Mouse (Mus musculus) layer of hippocampus, adult 2 months (tissue): ENCODE data around the gene Syt12. TPM values are rescaled to one million over a fixed set of nuclear protein-coding genes. Genes with fewer than 3 reads are reported as not detected.
A peak's percentile ranks its signal among the peaks of the same experiment; 100 is the strongest.

Source experiments
- DNase-seq, 2 experiments: peaks; one replicate each; pipeline ENCODE4 v3.0.0; 2022; ENCODE audit warnings: low spot score in 2 of 2
- H3K27ac ChIP-seq: fragments of 200-600 bp; 2 replicates; pipeline ENCODE4 v1.8.1; 2022
- H3K4me3 ChIP-seq: fragments of 200-600 bp; 2 replicates; pipeline ENCODE4 v1.8.1; 2022; ENCODE audit warnings: mild to moderate bottlenecking
- CTCF ChIP-seq: fragments of 200-600 bp; conservative IDR thresholded peaks from 2 replicates; pipeline ENCODE4 v1.8.1; 2022; ENCODE audit warnings: antibody characterized with exemption, mild to moderate bottlenecking, moderate library complexity
- total RNA-seq, 2 experiments: library from RNA; stranded (reverse); gene quantifications; 2 replicates each; pipeline ENCODE4 v1.2.3; 2021

Gene Syt12
- total RNA-seq, 2 experiments from 2014 or later = 28.9 to 31.6 TPM

DNA sequence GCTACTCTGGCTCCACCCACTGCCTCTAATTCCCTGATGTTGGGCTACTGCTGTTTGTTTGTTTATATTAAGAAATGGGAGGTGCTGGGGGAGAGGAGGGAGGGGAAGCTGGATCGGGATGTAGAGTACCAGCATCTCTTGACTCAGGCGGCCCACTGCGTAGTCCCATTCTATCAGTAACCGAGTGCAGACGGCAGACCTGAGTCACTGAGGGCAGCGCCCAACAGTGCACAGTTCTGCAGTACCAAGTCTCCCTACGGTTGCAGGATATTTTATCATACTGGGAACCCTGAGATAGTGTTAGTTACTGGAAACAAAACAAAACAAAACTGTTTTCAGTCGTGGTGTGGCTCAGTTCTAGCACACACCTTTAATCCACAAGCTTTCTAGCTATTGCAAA is 26.1 kb downstream of the Syt12 start:
- no peak overlapping the region for H3K4me3 ChIP-seq
- no peak for TF ChIP-seq CTCF
- no peak overlapping the region for H3K27ac ChIP-seq
- no peak for DNase-seq

DNA sequence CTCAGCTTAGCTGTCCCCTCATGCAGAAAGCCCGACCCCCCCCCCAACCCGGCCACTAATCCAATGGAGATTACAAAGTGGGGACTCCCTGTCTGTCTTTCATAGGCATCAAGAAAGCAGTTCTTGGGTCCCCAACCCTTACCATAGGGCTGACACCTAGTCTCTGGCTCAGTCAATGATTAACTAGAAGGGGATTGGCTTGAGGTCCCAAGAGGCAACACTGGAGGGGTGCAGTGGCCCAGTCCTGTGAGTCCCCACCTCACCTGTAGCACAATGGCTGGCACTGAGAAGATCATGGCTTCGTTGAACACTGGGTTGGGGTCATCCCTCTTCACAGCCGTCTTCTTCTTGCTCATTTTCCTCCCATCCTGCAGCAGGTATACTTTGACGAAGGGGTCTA is 26.6 kb downstream of the Syt12 start:
- no peak overlapping the region for H3K27ac ChIP-seq
- no peak for DNase-seq
- H3K4me3 ChIP-seq = no peak overlapping the region
- no peak for TF ChIP-seq CTCF

DNA sequence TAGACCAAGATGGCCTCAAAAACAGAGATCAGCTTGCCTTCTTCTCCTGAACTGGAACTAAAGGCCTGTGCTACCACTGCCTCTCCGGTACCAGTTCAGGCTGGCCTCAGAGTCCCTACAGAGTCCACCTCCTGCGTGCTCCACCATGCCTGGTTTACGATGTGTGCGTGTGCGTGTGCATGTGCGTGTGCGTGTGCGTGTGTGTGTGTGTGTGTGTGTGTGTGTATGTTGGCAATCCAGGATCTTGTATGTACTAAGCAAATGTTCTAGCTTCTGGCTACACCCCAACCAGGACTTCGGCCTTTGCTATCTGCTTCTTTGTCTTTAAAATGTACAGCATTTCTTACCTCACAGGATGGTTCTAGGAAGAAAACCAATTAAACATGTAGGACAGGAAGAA is 28.0 kb downstream of the Syt12 start:
- no peak overlapping the region for H3K4me3 ChIP-seq
- H3K27ac ChIP-seq = no peak overlapping the region
- no peak for DNase-seq
- TF ChIP-seq CTCF = no peak

DNA sequence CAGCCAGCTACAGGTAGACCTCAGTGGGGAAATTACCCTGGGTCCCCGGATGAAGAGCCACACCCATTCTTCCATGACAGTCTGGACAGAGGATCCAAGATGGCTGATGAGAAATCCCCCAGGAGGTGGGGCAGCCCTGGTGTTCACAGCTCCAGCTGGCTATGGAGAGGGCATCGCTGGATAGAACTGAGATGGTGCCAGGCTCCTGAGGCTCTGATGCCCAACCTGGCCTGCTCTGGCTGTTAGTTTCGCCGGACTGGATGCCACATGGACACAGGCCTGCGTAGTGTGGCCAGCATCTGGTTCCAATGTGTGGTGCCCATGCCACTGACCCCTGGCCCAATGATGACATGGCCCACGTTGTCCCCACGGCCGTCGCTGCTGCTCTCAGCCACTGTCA is 29.8 kb downstream of the Syt12 start:
- Histone ChIP-seq H3K4me3 (no peak overlapping the region), H3K27ac (no peak overlapping the region)
- DNase-seq = no peak
- no peak for TF ChIP-seq CTCF

DNA sequence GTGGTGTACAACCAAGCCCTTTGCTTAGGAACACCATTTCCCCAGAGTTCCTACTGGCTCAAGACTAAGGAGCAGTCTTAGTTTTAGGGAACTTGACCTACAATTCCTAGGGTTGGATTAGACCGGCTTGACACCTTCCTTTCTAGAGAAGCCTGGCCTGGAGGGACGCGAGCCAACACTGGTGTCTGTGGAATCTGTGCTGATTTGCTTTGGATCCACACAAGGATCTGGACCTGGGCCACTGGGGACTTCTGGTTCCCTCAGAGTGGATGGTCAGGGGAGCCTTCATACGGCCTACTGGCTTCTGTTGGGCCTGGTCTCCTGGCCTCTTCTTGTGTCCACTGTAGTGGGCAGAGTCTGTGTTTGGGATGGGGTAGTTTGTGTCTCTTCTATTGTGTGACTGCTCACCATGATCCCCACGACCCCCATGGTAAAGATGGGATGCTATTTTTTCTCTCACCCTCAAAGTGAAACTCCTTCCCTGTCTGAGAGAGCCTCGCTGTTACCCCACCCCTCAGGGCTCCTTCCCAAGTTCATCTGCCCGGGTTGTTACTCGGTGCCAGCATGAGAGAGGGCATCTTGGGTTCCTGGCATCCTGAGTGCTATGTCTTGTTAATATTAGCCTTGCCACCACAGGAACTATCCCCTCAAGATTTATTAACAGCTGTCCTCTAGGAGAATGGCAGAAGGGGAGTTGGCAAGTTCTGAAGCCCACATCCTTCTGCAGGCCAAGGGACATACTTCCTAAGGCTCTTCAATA is 30.4 kb downstream of the Syt12 start:
- no peak overlapping the region for H3K27ac ChIP-seq
- DNase-seq = no peak
- no peak for TF ChIP-seq CTCF
- H3K4me3 ChIP-seq = no peak overlapping the region

DNA sequence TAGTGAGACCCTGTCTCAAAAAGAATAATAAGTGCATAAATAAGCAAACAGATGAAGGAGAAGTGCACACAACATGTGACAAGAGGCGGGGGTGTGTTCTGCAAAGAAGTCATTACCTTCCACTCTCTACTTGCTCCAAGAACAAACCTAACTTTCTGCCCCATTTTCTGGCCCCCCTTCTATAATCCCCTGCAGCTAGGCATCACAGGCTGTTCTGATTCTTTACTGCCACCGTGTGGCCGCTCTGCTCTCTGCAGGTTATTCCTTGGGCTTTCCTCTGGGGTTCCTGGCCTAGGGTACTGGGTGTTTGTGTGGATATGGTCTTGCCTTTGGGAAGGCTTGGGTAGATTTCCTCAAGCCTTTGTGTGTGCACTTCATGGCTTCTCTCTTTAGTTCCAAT is 34.8 kb downstream of the Syt12 start:
- peak; percentile 61 to 82 for DNase-seq
- peak; percentile 95 for TF ChIP-seq CTCF
- no peak overlapping the region for H3K27ac ChIP-seq
- H3K4me3 ChIP-seq = no peak overlapping the region

DNA sequence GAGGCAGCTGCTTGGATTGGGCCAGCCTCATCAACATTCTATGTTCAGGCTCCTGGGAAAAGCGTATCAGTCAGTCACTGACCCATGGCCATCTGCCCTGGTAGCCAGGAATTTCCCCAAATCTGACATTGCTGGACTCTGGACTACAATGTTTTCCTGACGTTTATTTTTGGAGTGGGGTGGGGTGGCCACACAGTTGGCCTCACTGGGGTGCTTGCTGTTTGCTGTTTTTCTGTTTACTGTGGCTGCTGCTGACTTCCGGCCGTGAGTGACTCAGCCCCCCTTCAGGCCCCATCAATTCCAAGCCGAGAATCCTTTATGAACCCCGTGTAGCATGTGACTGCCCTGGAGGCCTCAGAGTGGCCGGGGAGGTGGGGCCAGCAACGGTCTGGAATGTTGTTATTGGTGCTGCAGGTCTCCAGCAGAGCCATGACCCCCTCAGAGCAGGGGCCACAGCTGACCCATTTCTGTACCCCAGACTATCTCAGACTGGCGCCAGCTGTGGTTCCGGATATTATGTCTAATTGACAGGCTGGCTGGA is 35.6 kb downstream of the Syt12 start:
- DNase-seq = no peak
- Histone ChIP-seq H3K4me3 (no peak overlapping the region), H3K27ac (no peak overlapping the region)
- no peak for TF ChIP-seq CTCF

DNA sequence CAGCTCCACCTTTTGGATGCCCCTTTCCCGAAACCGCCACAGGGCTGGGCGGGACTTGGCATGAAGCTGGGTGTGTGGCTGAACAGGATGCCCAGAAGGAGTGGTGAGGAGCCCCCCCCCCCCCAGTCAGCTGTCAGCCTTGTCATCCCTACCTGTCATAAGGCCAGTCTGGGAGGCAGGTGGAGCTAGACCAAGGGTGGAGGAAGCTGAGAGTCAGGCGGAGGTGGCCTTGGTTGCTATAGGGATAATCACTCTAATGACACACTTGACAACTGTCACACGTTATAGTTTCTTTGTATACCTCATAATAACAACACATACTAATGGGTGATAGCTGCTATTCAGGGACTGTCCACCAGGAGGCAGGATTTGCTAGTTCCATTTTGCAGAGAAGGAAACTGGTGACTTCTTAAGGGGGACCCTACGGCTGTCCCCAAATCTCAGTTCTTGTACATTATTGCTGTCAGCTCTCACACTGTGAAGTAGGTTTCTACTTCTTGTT is 36.1 kb downstream of the Syt12 start:
- no peak overlapping the region for H3K27ac ChIP-seq
- peak in 1 of 2 experiments; percentile 61 for DNase-seq
- H3K4me3 ChIP-seq = no peak overlapping the region
- TF ChIP-seq CTCF = peak; percentile 84

DNA sequence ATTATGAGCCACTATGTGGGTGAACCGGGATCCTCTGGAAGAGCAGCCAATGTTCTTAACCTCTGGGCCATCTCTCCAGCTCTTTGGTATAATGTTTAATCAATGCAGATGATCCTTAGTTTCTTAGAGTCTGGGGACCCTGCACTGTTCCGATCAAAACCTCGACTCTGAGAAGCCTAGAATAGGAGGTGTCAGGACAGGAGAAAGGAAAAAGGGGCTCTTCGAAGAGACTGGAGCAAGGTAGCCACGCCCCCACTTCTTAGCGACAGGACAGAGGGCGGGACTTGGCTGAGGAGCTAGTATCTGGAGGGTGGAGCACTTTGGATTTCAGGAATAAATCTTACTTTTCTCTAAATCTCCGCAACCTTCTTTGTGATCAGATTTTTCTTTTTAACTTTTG is 37.0 kb downstream of the Syt12 start:
- no peak overlapping the region for H3K27ac ChIP-seq
- no peak for DNase-seq
- no peak for TF ChIP-seq CTCF
- H3K4me3 ChIP-seq = no peak overlapping the region

DNA sequence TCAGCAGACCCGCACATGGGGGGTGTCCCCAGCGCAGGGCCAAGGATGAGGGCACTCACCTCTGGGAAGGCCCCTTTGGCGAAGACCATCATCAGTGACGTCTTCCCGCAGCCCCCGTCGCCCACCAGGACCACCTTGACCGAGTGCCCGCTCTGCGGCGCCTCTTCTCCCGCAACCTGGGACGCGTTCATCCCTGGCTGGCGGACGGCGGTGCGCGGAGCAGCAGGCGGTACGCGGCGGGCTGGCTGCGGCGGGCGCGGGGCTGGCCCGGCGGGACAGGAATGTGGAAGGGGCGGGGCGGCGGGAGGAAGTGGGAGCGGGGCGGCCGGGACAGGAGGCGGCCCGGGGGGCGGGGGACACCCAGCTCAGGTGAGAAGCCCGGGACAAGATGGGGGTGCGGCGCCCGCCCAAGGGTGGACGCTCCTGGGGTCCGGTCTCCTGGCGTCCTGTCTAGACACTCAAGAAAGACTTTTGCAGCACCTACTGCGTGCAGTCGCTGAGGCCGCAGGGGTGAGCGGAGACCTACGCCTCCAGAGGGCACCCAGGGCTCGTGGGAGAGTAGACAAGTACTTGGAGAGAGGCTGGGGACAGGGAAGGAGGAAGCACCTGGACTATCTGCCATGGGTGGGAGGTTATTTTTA is 38.0 kb downstream of the Syt12 start, which contains the start of gene Rhod:
Rhod (minus strand) TSS at position 272 of the 641 bp plus-strand sequence.
- no peak for DNase-seq
- H3K4me3 ChIP-seq = peak within 1 kb of the TSS; percentile 48
- TF ChIP-seq CTCF = no peak
- no peak within 1 kb of the TSS for H3K27ac ChIP-seq

DNA sequence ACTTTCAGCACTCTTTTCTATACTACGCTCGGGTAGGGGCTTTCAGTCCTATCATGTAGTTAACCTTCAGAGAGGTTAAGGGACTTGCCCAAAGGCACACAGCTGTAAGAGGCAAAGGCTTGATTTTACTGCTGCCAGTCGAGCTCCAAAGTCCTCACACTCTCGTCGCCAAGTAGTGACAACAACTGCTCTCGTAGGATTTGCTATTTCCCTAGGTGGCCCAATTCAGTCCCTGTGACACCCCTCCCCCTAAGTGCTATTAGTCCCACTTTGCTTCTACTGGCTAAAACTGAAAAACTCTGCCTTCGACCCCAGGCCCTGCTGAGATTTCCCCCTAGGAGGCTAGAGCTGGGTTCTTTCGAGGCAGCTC is 38.5 kb downstream of the Syt12 start:
- H3K27ac ChIP-seq = no peak overlapping the region
- no peak for DNase-seq
- TF ChIP-seq CTCF = no peak
- H3K4me3 ChIP-seq = peak overlapping the region; percentile 48

DNA sequence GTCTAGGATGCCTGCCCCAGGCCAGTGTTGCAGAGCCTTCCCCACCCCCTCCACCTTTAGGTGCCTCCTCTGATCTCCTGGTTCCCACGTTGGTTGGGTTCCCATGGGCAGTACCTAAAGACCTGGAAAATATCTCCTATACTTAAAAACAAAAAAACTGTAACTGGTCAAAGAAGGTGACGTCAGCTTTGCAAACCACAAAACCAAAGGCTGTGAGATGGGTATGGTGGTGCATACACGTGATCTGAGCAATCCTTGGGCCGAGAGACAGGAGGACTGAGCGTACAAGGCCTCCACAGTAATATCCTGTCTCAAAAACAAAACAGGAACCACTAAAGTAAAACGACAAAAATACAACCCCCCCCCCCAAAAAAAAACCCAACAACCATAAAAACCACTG is 39.4 kb downstream of the Syt12 start:
- Histone ChIP-seq H3K27ac (no peak overlapping the region), H3K4me3 (no peak overlapping the region)
- no peak for TF ChIP-seq CTCF

DNA sequence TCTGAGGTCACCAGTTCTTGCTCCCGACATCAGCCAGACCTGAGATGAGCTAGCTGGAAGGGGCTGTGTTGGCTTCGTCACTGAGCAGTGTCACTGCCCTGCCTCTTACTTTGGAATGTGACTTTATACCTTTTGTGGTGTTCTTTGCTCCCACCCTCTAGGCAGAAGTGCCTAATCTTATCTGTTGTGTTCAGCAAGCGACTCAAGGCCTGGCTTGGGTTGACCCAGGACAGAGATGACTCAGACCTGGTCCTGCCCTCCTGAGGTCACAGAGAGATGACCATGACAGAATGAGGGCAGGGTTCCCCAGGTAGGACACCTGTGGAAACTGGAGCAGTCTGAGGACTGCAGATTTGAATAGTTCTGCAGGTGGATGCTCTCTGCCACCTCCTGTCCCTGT is 41.0 kb downstream of the Syt12 start:
- TF ChIP-seq CTCF = no peak
- Histone ChIP-seq H3K27ac (no peak overlapping the region), H3K4me3 (no peak overlapping the region)
- no peak for DNase-seq

More for the DNA sequence above, 39.4 kb downstream of the Syt12 start:
- DNase-seq = no peak
